Mouse (Mus musculus) ES-Bruce4 (cell line): ENCODE results near the gene Epn3.

Experiments used
- CTCF ChIP-seq: IDR thresholded peaks from one replicate; pipeline ENCODE4 v1.8.1; 2011; ENCODE audit warnings: low read depth, low read length
- EP300 ChIP-seq: IDR thresholded peaks from 2 replicates; pipeline ENCODE4 v1.6.1; 2011; ENCODE audit warnings: low read depth, low read length; ENCODE audit not compliant: insufficient read depth
- POLR2A ChIP-seq: IDR thresholded peaks from one replicate; pipeline ENCODE4 v1.8.1; 2011; ENCODE audit warnings: low read length; ENCODE audit not compliant: insufficient read depth

DNA sequence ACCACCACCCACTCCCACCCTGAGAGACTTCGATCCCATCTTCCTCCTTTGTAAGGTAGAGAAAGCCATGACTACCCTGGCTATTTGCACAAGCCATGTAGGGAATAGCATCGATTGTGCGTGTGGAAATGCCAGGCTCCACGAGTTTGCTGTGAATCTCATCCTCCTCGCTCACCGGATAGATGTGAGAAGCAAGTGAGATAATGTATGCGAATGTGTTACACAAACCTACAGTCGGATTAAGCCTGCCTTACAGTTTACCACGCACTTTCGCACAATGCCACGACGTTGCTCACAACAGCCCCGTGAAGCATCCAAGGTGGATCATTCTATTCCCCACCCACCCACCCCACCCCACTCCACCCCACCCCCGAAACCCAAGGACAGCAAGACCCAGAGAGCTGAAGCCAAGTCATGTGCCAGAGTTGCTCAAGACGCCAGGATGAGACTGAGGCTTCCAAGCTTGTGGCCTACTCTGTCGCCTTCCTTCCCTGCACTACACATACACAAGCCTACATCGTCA is 33.4 kb downstream of the Epn3 start:
- TF ChIP-seq EP300 (no peak), CTCF (no peak), POLR2A (no peak)
